Mouse (Mus musculus): ENCODE results near the gene Atcay.
"Not testable (repeated sequence)": the region's sequence is repeated elsewhere in the genome, so short reads cannot be mapped to it uniquely, and the experiment has no call there.

- TF ChIP-seq CTCF (IDR thresholded peaks at IDR 0.05; ENCODE audit: control insufficient read depth, insufficient read depth, insufficient replicate concordance, low read depth, low read length); POLR2A (IDR thresholded peaks at IDR 0.05; ENCODE audit: control insufficient read depth, low read depth, low read length): not testable (repeated sequence)
Observed at GRCm38 (mm10) chr10:81175345-81175701, 55.3 kb downstream of the Atcay start.

All from testis, adult 2 months (tissue).